Mouse (Mus musculus) hematopoietic stem cell, adult 5-6 weeks (primary cell): Measurements from ENCODE around the gene Gm45844. TPM values are rescaled to one million over a fixed set of nuclear protein-coding genes. Genes with fewer than 3 reads are reported as not detected.
A peak's percentile ranks its signal among the peaks of the same experiment; 100 is the strongest.
"Not testable (repeated sequence)": the region's sequence is repeated elsewhere in the genome, so short reads cannot be mapped to it uniquely, and the experiment has no call there.

ENCODE experiments used
- ATAC-seq, 2 experiments: fragments of 125-278 bp in 1 of 2; replicated peaks in 1 of 2; 2 replicates each; pipeline ENCODE4 v1.8.0; 2016 to 2017; ENCODE audit warnings: inconsistent platforms in 2 of 2, mild to moderate bottlenecking in 2 of 2, moderate number of reproducible peaks in 2 of 2, low read depth in 1 of 2, moderate TSS enrichment in 1 of 2; ENCODE audit not compliant: low FRiP score in 2 of 2, poor library complexity in 2 of 2, severe bottlenecking in 2 of 2, insufficient read depth in 1 of 2, low TSS enrichment in 1 of 2
- total RNA-seq: library from RNA; stranded (forward); fragments of 172-1452, 232-1000 nt; gene quantifications from 2 replicates; pipeline ENCODE4 v1.2.3, GENCODE M21; 2017

The Gm45844 gene
- 1.3 and 2.3 TPM in 2 replicates for total RNA-seq

- ATAC-seq: peak; percentile 99
These were observed at the start of gene Gm45844 for GRCm38 (mm10) chr7:7277966-7278567. Gm45844 (minus strand) TSS chr7:7278289.

GRCm38 (mm10) chr7:7295595-7295994 lies 17.5 kb upstream of the Gm45844 start:
- peak; percentile 38 to 39 for ATAC-seq

GRCm38 (mm10) chr7:7281383-7281782 lies 3.3 kb upstream of the Gm45844 start:
- ATAC-seq: peak; percentile 59 to 83

- ATAC-seq: peak; percentile 0 to 18; a peak in 1 of 4 replicates
These were observed 533 bp downstream of the Gm45844 start for GRCm38 (mm10) chr7:7277556-7277955.

- ATAC-seq: not testable (repeated sequence)
These were observed 30.9 kb downstream of the Gm45844 start, which contains the start of gene Vmn2r29 for GRCm38 (mm10) chr7:7247228-7247627. Vmn2r29 (minus strand) TSS chr7:7247328.

- not testable (repeated sequence) for ATAC-seq
These were observed 68.6 kb downstream of the Gm45844 start, which contains the start of gene Zfp772 for GRCm38 (mm10) chr7:7209313-7210151. Zfp772 (minus strand) TSS chr7:7209998.

- ATAC-seq: peak; percentile 99 to 100
These were observed 89.7 kb downstream of the Gm45844 start for GRCm38 (mm10) chr7:7188191-7188942.

GRCm38 (mm10) chr7:7187417-7188190 lies 90.5 kb downstream of the Gm45844 start:
- ATAC-seq: peak in 1 of 2 experiments; percentile 6; a peak in 2 of 4 replicates

GRCm38 (mm10) chr7:7185897-7186296 lies 92.2 kb downstream of the Gm45844 start:
- no peak for ATAC-seq

GRCm38 (mm10) chr7:7171227-7172147 lies 106.6 kb downstream of the Gm45844 start, which contains the start of gene Zfp418:
Zfp418 (plus strand) TSS chr7:7171330.
- peak; percentile 100 for ATAC-seq

Other genes with a start within 250 kb of the Gm45844 start
- gene Zfp954, start 156.8 kb downstream of the Gm45844 start, total RNA-seq: 10.4 and 23.2 TPM in 2 replicates
- gene Zfp773, start 141.5 kb downstream of the Gm45844 start, total RNA-seq: 5.4 and 7.6 TPM in 2 replicates
- 2.5 and 5.8 TPM in 2 replicates for gene Zfp418, start 107.0 kb downstream of the Gm45844 start, total RNA-seq
- gene Zfp772, start 68.3 kb downstream of the Gm45844 start, total RNA-seq: 3.6 and 4.1 TPM in 2 replicates
- gene Vmn2r29, start 31.0 kb downstream of the Gm45844 start, total RNA-seq: 2.8 TPM in 1 of 2 replicates, not detected in the other
- gene Clcn4, start 22.6 kb upstream of the Gm45844 start, total RNA-seq: 33.7 and 44.8 TPM in 2 replicates
- 0.13 TPM in 1 of 2 replicates, not detected in the other for gene Vmn2r30, start 59.3 kb upstream of the Gm45844 start, total RNA-seq
- not detected in 2 replicates for gene Gm45783, start 96.3 kb upstream of the Gm45844 start, total RNA-seq
- not detected in 2 replicates for gene Vmn2r31, start 121.4 kb upstream of the Gm45844 start, total RNA-seq
- gene Vmn2r32, start 201.7 kb upstream of the Gm45844 start, total RNA-seq: not detected in 2 replicates